Mouse (Mus musculus) layer of hippocampus, adult 18-20 months (tissue): ENCODE measurements around the gene Anks1. TPM values are rescaled to one million over a fixed set of nuclear protein-coding genes. Genes with fewer than 3 reads are reported as not detected.

ENCODE experiments used
- DNase-seq, 2 experiments: peaks; one replicate each; pipeline ENCODE4 v3.0.0; 2022; ENCODE audit warnings: low spot score in 2 of 2
- total RNA-seq, 2 experiments: library from RNA; stranded (reverse); gene quantifications; 2 replicates each; pipeline ENCODE4 v1.2.3; 2021

Anks1 gene
- total RNA-seq, 2 experiments from 2014 or later = 37.2 to 41.4 TPM

GRCm38 (mm10) chr17:27994001-27994944, 85.2 kb downstream of the Anks1 start:
- DNase-seq = no peak

- no peak for DNase-seq
Measured at GRCm38 (mm10) chr17:27996320-27996719, 87.2 kb downstream of the Anks1 start.

- peak; percentile 44 to 72 for DNase-seq
Measured at GRCm38 (mm10) chr17:27997212-27997611, 88.1 kb downstream of the Anks1 start.

- DNase-seq = peak in 1 of 2 experiments; percentile 34
Measured at GRCm38 (mm10) chr17:27999683-28000273, 90.7 kb downstream of the Anks1 start.

DNA sequence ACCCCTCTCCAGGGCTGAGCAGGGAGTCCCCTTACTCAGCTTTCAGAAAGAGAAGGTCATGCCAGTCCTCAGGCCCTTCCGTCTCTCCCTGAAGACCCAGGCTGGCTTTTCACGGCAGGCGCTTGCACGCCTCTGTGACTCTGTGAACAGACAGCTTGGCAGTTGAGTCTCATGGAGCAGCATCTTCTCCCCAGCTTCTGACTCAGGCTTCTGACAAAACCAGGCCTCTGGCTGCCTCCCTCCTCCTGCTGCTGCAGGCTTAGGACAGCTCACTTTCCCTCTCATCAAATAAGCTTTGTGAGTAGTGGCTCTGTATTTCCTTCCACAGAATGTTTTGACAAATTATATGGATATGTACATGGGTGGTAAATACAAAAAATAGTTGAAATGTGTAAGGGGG, 91.3 kb downstream of the Anks1 start:
- peak in 1 of 2 experiments; percentile 30 for DNase-seq

DNA sequence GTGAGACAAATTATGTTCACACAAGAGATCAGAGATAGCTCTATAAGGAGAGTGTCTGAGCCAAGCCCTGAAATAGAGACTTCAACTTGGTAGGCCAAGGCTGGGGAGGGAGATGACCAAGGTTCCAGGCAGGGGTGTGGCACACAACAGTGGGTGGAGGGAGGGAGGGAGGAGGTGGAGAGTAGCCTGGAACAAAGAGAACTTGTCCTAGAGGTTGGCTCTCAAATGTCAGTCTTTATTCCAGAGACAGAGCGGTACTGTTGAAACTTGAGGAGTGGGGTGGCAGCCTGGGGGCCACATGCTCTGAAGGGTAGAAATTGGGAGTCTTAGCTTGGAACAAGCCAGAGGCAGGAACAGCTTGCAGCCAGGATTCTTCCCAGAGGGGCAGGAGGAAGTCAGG, 91.7 kb downstream of the Anks1 start:
- peak in 1 of 2 experiments; percentile 41 for DNase-seq

- peak in 1 of 2 experiments; percentile 52 for DNase-seq
Measured at GRCm38 (mm10) chr17:28005393-28005792, 96.3 kb downstream of the Anks1 start.

GRCm38 (mm10) chr17:28006208-28006607, 97.1 kb downstream of the Anks1 start:
- no peak for DNase-seq

DNA sequence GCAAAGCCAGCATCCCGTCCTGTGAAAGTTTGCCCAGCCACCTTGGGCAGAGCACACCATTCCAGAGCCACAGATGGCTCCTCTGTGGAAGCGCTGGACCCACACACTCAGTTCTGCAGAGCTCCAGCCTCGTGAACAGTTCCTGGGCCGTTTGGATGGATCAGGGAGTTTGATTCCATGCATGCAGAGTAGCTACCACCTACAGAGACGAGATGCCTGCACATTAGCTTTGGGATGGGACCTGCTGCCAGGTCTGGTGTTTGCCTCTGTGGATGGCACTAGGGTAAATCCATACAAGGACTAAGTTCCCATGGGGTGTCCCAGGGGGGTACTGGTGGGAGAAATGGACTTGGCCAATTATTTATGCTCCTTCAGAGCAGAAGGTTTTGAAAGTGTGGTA, 97.5 kb downstream of the Anks1 start:
- DNase-seq = no peak

DNA sequence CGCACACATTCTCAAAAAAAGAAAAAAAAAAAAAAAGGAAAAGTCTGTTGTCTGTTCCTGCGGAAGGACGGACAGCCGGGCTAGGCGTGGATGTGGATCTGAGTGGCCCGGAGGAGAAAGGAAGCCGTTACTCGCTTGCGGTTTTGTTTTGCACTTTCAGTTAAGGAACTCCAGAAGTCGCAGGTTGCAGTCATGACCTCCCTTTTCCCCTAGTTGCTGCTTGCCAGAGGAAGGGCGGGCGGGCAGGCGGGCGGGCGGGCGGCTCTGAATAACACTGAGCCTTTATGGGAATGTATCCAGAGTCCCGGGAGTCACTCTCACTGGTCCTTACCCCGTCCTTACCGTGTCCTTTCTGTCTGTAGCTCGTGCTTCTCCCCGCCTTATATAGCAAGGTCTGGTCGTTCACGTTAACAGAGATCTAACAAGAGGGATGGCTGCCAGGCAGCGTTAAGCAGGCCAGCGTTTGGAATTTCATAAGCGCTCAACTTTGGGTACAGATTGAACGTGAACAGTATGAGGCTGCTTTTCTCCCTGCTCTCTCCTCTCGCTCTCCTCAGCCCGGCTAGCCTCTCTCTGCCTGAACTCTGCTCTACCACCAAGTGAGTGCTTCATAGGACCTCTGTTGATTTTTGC, 98.2 kb downstream of the Anks1 start:
- peak in 1 of 2 experiments; percentile 44 for DNase-seq

DNA sequence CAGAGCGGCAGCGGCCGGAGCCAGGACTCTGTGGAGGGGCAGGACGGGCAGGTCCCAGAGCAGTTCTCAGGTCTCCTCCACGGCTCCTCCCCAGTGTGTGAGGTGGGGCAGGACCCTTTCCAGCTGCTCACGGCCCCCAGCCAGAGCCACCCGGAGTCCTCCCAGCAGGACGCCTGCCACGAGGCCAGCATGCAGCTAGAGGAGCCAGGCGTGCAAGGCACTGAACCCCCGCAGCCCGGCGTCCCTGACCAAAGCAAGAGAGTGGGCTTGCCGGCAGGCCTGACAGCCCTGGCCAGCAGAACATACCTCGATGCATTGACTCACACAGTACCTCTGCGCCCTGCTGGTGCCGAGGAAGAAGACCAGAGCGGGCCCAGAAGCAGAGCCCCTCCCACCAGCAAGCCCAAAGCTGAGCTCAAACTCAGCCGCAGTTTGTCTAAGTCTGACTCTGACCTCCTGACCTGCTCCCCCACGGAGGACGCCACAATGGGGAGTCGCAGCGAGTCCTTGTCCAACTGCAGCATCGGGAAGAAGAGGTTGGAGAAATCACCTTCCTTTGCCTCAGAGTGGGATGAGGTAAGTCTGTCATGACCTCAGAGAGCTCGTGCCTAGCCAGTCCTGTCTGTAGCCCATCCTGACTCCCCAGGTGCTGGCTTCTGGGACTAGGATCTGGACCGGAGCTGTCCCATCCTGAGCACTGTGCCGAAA, 98.9 kb downstream of the Anks1 start:
- no peak for DNase-seq

- DNase-seq = no peak
Measured at GRCm38 (mm10) chr17:28008565-28008981, 99.5 kb downstream of the Anks1 start.

GRCm38 (mm10) chr17:28009066-28009715, 100.1 kb downstream of the Anks1 start:
- DNase-seq = no peak

GRCm38 (mm10) chr17:28009716-28010114, 100.6 kb downstream of the Anks1 start:
- DNase-seq = no peak

- no peak for DNase-seq
Measured at GRCm38 (mm10) chr17:28010925-28011324, 101.8 kb downstream of the Anks1 start.

GRCm38 (mm10) chr17:28012851-28013250, 103.7 kb downstream of the Anks1 start:
- DNase-seq = no peak

DNA sequence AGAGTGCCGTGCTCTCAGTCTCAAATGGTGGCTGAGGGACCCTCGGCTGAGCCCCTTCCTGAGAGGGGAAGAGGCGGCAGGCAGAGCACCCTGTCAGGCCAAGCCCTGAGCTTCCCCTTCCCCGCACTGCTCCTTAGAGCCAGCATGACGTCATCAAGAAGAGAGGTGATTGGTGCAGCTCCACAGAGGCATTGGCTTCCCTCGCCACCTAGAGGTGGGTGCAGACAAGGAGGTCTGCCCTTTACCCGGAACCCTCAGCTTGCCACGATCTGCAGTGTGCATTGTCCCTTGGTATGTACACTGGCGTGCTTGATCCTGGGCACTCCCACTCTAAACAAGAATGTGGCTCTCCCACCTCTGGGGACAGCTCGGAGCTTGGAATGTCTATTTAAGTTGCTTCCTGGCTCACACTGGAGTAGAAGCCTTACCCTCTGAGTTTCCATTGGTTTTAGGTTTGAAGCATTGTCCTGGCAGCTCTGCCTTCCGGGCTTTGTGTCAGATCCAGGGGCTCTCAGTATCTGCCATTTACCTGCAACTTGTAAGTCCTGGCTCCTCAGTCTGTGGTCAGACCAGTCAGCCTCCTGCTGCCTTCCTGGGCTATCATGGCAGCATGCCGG, 104.3 kb downstream of the Anks1 start:
- DNase-seq = no peak

DNA sequence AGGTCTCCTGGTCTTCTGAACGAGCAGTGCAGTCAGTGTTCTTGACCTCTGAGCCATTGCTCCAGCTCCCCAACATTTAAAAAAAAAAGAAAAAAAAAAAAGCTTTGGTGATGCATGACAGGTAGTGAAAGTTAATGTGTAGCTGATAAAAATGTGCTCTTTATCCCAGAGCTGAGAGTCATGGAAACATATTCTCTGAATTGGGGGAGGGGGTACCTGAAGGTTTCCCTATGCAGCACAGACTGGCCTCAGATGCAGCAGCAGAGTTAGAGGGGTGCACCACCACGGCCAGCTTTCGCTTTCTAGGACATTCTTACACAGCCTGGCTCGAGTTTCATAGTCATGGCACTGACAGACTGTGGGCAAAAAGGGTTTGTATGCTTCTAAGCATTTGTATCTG, 105.3 kb downstream of the Anks1 start:
- DNase-seq = no peak

GRCm38 (mm10) chr17:28015068-28015730, 106.1 kb downstream of the Anks1 start:
- DNase-seq = no peak
